Mouse (Mus musculus) kidney, adult 8-10 months (tissue): Measurements from ENCODE around the gene Acacb.
A peak's percentile ranks its signal among the peaks of the same experiment; 100 is the strongest.

ENCODE experiments used
- DNase-seq, 2 experiments: peaks; one replicate each; pipeline ENCODE4 v3.0.0; 2022

The Acacb gene

GRCm38 (mm10) chr5:114176548-114177400 is 30.4 kb downstream of the Acacb start:
- no peak for DNase-seq

GRCm38 (mm10) chr5:114177966-114178719 is 31.8 kb downstream of the Acacb start:
- DNase-seq: no peak

DNA sequence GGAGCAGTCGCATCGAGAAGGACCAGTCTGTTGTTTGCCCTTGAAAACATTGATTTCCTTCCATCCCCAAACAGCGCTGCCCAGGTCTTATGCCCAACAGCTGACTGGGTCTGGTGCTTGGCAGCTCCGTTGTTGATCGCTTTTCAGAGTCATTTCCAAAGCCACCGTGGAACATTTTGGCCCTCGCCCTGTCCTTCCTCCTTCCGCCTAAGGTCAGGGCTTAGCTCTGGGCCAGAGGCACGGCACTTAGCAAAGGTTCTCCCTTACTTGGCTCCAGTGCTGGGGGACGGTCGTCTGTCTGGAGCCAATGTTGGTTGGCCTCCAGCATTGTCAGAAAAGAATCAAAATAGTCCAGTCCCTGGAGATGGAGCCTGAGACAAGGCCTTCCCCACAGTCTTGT is 33.2 kb downstream of the Acacb start:
- peak; percentile 49 to 57 for DNase-seq

GRCm38 (mm10) chr5:114183493-114183892 is 37.2 kb downstream of the Acacb start:
- DNase-seq: no peak

DNA sequence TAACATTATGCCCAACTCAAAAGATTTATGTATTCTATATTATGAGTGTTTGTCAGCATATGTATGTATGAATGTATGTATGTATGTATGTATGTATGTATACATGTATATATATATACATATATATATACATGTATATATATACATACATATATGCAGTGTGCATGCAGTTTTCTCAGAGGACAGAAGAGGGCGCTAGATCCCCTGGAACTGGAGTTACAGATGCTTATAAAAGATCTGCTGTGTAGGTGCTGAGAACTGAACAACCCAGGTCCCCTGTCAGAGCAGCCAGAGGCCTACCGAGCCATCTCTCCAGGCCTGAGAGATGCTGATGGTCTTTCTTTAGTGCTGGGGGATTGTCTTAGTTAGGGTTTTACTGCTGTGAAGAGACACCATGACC is 40.8 kb downstream of the Acacb start:
- no peak for DNase-seq

DNA sequence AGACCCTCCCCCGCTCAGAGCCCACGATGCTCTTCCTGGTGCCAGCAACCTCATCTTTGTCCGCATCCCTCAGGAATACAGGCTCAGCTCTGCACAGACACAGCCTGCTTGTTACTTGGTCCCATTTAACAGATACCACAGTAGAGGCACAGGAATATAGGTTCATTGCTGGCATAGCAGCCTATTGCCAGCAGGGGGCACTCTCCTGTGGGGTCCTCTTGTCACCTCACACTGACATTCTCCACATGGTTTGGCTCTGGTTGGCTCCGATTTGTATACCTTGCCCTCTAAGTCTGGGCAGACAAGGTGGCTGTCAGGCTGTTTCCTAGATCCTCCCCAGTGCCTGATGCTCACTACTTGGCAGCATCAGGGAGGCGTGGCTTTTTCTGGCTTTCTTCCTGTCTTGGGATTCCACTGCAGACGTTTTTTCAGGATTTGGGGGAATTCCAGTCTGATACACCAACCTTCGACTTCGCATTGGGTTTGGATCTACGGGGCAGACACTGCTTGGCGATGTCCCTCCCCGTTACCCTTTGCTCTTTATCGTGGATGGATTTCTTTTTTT is 42.6 kb downstream of the Acacb start:
- DNase-seq: peak in 1 of 2 experiments; percentile 39

DNA sequence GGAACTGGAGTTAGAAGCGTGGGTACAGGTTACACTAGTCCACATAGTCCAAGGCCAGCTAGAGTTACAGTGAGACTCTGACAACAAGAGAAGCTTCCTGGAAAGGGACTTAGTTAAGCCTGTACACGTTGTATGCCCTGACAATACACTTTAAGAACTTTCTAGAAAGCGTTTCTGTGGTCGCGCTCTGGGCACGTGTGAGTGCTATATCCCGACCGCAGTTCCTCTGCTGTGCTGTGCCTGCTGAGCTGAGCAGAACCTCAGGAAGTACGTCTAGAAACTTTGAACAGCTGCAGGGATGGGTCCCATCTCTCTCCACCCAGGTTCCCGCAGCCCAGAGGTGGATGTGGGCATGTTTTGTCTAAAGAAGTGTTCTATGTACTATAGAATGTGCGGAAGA is 47.8 kb downstream of the Acacb start:
- DNase-seq: no peak

- DNase-seq: peak; percentile 23 to 39
These were observed 52.9 kb downstream of the Acacb start for GRCm38 (mm10) chr5:114199116-114199777.

- DNase-seq: no peak
These were observed 59.8 kb downstream of the Acacb start for GRCm38 (mm10) chr5:114206158-114206557.

- no peak for DNase-seq
These were observed 66.8 kb downstream of the Acacb start for GRCm38 (mm10) chr5:114213183-114213582.

DNA sequence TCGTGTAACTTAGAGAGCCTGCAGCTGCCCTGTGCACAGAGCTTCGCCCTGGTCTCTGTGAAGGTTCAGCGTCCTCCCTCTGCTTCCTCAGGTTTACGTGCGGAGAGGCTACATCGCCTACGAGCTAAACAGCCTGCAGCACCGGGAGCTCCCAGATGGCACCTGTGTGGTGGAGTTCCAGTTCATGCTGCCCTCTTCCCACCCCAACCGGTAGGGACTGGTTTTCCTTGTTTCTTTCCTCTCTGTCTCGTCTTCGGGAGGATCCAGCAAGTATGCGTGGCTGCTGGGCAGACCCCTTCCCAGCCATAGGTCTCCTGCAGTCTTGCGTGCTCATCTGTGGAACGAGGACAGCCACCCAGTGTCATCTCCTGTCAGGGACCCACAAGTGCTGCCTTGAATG is 72.4 kb downstream of the Acacb start:
- no peak for DNase-seq

- DNase-seq: no peak
These were observed 79.7 kb downstream of the Acacb start for GRCm38 (mm10) chr5:114226051-114226450.

DNA sequence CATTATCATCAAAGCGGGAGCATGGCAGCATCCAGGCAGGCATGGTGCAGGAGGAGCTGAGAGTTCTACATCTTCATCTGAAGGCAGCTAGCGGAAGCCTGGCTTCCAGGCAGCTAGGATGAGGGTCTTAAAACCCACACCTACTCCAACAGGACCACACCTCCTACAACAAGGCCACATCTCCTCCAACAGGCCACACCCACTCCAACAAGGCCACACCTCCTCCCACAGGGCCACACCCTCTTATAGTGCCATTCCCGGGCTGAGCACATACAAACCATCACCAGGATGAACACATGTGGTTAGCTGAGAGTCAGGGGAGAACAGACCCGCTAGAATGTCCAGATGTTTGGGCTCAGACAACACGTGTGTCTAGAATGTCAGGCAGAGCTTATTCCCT is 82.6 kb downstream of the Acacb start:
- no peak for DNase-seq

GRCm38 (mm10) chr5:114238924-114239323 is 92.6 kb downstream of the Acacb start:
- DNase-seq: no peak

- no peak for DNase-seq
These were observed 93.4 kb downstream of the Acacb start for GRCm38 (mm10) chr5:114239737-114240136.

GRCm38 (mm10) chr5:114246465-114246864 is 100.1 kb downstream of the Acacb start:
- no peak for DNase-seq

GRCm38 (mm10) chr5:114248174-114248589 is 101.8 kb downstream of the Acacb start:
- DNase-seq: peak; percentile 14 to 52

- DNase-seq: no peak
These were observed 113.2 kb downstream of the Acacb start for GRCm38 (mm10) chr5:114259495-114259894.

DNA sequence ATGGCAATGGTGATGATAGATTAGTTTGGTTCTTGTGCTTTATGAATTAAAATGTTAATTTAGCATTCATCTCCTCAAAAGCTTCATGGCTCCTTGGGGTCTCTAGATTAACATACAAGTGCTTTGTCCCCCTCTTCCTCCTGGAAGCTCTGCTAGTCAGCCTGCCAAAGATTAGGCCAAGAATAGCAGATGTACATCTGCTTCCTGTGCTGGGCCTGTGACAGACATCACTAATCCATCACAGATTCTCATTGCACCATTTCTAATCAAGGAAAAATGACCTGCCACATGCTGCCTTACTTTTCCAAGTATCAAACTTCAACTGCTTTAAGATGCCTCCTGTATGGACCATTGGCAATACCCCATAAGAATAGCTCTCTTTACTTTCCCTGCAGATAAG is 115.2 kb downstream of the Acacb start:
- no peak for DNase-seq

GRCm38 (mm10) chr5:114264030-114264459 is 117.7 kb downstream of the Acacb start:
- DNase-seq: no peak

DNA sequence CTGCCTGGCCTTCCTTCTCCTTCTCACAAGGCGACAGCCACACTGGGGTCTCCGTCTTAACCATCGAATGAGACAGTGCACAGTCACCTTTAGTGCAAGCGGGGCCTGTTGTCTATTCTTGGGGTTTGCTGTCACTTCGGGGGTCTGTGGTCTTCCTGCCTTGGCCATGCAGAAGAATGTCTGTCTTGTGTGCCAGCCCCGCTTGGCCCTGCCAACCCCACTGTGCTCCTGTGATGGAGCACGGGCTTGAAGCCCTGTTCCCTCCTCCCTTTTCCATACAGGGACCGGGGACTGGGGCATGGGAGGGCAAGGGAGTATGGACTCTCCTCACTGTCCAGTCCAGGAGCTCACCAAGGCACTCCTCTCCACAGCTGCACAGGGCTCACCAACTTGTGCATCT is 118.5 kb downstream of the Acacb start:
- no peak for DNase-seq

GRCm38 (mm10) chr5:114268646-114269045 is 122.3 kb downstream of the Acacb start:
- no peak for DNase-seq

- DNase-seq: no peak
These were observed 123.2 kb downstream of the Acacb start for GRCm38 (mm10) chr5:114269499-114269898.
